Mouse (Mus musculus): ENCODE results near the gene Ccrl2.

The Ccrl2 gene

DNA sequence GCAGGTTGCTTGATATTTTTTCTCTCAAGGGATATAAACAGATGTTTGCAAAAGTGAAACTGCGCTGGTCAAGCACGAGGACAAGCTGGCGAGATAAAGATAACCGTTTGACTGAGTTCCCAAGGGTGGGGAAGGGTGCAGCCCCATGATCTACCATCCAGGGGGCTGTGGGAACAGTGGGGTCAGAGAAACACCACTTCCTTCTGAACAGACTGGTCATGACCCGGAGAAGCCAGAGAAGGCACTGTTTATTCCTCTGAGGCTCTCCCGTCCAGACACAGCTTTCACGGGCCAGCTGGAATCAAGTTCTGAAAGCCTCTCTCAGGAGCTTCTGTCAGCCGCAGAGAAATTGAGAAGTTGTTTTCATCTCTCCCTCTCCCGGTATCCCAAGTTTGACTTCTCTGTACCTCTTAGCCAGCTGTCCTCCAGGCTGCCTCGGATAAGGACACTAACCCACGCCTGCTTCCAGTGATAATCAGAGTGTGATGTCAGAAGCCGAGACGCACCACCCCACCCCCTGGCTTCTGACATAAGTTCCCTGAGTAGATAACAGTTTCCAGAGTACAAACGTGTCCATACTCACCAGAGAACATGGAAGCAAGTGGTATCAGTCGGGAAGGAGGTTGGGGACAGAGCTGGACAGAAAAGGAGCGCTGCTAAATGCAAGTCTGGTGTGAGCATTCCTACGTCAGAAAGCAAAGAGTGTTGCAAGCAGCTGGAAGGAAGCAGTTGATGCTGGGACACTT lies at the start of gene Ccrl2:
TSS of gene Ccrl2 (minus strand) at position 722 of the 746 bp plus-strand sequence.
- DNase-seq, result peak; percentile 47 to 60

DNA sequence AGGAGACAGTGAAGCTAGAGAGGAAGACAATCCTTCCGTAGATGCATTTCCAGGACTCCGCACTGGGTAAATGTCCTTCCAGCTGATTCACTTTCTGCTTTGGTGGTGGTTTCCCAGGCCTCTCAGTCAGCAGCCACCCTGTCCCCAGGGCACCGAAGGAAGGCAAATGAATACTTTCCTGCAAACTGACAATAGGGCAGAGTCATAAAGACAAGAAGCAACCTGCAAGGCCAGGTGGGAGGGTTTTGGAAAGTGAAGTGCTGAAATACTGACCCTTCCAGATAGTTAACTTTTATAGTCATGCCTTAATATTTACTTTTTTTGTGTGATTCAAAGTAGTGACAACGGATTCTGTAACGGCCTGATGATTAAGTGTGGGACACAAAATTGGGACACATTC lies 46.6 kb upstream of the Ccrl2 start:
- DNase-seq, result no peak

DNA sequence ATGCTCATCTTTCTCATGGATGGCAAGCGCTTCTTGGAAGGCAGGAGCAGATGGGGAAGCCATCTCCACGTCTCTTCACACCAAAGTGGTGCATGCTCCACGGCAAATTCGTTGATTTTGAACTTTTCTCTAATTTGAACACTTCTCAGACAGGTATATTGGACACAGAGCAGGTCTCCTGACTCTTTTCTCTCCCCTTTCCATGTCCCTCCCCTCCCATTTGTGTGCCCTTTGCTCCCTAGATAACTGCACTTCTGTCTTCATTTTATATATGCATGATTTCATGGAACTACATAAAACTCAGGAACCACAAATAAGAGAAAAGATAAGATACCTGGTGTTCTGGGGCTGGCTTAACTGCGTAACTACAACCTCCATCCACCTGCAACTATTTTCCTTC lies 46.0 kb upstream of the Ccrl2 start:
- no peak for DNase-seq

DNA sequence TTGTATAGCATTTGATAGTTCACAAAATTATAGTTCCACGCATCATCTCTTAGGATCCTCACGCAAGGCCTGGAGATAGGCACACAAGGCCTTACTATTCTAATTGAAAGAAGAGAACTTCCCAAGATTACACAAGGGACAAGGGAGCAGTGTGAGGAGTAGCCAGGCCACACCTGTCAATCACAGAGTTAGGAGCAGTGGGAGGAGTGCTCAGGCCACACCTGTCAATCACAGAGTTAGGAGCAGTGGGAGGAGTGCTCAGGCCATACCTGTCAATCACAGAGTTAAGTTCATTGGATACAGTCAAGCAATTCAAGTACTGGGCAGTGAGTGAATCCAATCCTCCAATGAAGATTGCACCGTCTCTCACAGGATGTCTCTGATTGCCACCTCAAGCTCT lies 43.1 kb upstream of the Ccrl2 start:
- DNase-seq, result no peak

DNA sequence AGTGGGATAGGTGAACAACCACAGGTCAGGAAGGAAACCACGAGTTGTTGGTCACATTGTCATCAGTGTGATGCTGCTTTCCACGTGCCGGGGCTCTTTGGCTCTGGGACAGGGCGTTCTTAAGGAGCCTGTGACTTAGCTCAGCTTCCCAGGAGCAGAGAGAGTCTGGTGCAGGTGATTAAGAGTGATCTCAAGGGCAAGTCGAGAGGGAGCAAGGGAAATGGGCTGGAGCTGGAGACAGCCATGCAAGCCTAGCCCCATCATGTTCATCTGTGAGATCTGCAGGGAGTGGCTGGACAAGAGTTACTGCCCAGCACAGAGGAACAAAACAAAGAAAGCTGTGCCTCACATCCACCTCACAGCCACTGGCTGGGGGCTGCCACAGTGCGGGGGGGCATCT lies 40.2 kb upstream of the Ccrl2 start:
- DNase-seq, result no peak

DNA sequence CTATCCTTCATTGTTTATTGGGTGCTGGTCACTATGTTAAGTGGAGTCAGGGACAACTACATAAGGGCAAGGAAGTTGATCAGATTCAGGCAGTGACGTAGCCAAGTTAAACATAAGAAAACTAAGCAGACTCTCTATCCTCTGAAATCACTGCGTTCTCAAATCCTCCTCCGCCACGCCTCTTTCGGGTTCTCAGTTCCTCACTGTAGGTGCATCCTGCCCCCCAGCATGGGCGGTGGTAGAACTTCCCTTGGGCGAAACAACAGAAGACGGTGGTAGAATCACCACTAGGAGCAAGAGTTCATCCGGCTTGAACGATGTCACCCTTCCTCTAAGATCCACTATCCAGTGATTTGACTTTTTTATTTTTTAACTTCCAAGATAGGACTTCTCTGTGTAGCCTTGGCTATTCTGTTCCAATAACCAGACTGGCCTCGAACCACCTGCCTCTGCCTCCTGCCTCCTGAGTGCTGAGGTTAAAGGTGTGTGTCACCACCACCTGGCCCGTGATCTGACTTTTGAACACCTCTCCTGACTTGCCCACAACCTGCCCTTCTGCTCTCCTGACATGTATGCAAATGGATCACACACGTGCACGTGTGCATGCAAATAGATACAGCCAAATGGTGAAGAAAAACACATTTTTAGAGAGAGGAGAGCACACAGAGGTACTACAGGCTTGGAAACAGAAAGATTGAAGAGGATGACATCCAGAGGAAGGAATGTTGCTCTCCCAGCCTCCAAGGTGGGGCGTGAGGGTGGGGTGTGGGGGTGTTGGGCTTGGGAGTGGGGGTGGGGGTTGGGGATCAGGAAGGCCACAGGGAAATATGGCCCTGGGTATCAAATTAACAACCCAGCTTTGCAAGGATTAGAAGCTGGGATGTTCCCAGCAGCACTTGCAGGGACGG lies 39.4 kb upstream of the Ccrl2 start:
- no peak for DNase-seq

DNA sequence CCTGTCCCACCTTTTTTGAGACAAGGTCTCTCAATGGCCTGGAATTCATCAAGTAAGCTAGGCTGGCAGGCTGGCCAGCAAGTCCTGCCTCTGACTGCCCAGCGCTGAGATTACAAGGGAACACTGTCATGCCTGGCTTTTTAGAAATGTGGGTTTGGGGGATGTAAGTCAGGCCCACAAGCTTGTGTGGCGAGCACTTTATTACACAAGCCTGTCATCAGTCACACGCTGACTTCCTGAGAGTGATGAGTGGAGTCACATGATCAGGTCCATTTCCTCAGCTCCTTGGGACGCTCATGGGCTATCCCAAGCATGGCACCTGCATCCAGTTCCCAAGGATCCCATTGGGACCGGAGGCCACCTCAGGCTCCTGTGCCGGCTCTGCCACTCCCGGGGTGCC lies 38.4 kb upstream of the Ccrl2 start:
- no peak for DNase-seq

DNA sequence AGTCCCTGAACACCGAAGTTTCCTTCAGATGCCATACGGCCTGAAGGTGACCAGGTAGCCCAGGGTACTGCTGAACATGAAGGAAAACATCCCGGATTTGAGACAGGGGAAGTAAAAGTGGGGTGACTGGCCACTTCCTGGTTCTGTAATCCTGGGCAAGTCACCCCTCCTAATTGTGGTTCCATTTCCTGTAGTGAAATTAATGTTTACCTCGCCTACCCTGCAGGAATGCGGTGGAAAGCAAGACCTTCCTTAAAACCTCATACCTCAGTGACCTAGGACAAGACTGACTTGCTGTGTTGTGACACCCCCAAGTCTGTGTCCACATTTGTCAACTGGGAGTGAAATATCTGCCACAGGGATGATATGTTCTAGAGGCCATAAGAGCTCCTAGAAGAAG lies 37.3 kb upstream of the Ccrl2 start:
- DNase-seq, result no peak

DNA sequence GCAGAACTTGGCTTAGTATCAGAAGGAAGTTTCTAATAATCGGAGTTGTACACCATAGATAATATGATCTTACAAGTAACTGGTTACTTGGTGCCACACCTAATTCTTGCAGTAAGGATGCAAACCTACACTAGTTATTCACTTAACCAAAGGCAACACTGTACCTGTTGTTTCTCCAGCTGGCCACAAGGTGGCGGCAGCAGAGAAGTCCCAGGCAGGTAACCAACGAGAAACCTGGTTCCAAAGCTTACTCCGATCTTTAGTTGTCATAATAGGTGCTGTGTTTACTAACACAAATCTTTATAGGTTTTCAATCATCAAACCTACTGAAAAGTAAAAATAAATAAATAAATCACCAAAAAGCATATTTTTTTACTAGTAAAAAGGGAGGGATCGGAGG lies 35.8 kb upstream of the Ccrl2 start:
- peak; percentile 74 to 77 for DNase-seq

DNA sequence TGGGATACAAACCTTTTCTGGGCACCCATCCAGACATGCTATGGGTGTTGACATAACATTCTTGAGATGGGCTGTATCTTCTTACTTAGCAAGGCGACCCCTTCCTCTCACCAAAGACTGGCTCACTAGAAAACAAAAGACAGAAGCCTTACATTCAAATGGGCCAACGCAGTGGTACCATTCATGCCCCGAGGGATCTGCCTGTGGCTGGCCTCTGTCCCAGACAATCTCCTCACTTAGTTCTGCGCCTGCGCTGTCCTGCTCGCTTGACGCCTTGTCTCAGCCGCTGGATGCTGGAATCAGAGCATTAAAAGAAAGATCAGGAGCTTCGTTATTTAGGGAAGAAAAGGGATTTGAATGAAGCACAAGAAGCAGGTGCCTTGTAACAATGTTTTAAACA lies 35.3 kb upstream of the Ccrl2 start:
- no peak for DNase-seq

DNA sequence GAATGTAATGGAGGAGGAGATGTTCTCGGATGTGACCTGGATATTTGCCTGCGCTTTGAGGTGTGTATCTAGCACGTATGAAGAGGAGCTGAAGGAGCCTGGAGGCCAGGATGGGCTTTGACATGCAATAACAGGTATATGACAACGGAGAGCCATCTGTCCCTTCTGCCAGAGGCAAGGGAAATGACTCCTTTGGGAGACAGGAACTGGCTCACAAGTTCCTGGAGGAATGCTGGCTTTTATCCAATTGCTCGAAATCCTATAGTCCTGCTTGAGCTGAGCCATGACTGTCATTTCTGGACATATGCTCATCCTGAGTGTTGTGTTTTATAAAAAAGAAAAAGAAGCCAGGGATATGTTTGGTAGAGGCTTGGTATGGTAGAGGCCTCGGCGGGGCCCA lies 31.6 kb upstream of the Ccrl2 start:
- DNase-seq, result no peak

DNA sequence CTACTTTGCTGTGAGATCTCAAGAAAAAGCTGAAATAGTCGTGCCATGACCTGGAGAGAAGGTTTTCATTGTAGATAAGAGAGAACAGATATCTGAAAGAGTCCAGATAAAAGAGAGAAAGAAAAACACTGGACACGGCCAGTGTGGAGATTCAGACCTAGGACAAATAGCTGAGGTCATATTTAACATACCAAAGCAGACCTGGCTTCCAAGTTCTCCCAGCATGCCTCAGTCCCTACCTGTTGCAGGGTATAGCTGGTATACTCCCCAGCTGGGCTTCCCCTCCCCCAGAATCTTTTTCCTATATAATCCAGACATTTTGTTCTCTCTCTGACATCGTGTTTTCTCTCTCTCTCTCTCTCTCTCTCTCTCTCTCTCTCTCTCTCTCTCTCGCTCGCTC lies 30.6 kb upstream of the Ccrl2 start:
- DNase-seq, result no peak

DNA sequence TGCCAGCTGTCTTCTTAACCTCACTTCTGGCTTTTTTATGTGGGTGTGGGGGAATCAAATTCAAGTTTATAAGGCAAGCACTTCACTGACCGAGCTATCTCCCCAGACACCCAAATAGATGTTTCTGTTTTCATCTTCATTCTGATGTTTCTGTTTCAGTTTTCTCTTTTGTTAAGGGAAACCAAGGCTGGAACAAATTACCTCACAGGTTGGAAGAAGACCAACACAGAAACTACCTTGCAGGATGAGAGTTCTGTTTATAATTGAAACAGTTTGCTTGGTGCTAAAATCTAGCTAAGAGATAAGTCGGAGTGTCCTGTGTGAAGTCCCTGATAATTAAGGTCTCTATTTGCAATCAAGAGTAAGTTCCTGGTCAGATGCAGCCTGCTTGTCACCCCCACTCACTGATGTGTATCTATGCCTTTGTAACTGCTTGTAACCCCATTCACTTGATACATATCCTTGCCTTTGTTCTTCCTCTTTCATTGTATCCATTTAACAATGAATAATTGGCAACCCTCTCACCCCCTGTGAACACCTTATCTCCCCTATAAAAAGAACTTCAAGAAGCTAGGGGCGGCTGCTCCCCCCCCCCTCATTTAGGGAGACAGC lies 29.8 kb upstream of the Ccrl2 start:
- no peak for DNase-seq

DNA sequence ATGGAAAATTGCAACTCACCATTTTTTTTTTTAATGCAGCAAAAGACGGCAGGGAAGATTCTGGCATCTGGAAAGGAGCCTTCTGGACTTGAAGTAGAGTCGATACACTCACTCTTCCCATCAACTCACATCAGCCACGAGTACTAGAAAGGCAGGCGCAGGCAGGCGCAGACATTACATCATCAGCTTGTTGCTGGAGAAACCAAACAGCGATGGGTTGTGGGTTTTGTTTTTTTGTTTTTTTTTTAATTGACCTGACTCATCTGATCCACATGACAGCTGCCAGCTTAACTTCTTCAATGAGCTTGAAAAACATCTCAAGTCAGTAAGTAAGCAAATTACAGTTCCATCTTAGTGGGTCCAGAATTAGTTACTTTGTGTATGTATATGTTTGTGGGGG lies 28.8 kb upstream of the Ccrl2 start:
- DNase-seq, result no peak

DNA sequence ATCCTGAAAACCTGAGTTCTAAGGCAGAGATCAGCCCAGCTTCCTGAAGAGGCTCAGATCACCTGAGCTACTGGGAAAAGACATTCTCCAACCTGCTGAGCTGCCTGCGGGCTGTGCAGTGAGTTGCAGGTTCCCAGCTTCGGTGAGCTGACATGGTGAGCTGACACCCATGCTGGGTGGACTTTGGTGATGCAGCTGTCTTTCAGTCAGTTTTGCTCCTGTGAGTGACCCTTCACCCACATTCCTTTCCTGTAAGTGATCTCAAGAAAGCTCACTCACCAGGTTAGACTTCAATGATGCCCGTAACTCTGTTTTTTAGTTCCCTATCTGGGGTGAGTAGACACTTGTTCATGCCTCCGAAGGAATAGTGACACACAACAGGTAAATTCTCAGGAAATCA lies 28.0 kb upstream of the Ccrl2 start:
- peak in 1 of 2 experiments; percentile 54 for DNase-seq

DNA sequence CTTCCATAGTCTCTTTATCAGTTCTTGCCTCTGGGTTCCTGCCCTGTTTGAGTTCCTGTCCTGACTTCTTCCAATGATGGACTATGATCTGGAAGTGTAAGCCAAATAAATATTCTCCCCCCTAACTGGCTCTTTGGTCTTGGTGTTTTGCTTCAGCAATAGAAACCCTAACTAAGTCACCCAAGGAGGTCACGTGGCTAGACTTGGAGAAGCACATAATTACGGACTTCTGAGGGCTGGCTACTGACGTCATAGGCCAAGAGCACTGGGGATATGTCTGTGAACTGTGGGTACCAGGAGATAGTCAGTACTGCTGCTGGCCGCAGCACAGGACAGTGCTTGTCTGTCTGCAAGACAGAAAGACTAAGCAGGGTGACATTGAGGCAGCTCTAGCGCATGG lies 24.4 kb upstream of the Ccrl2 start:
- DNase-seq, result no peak

DNA sequence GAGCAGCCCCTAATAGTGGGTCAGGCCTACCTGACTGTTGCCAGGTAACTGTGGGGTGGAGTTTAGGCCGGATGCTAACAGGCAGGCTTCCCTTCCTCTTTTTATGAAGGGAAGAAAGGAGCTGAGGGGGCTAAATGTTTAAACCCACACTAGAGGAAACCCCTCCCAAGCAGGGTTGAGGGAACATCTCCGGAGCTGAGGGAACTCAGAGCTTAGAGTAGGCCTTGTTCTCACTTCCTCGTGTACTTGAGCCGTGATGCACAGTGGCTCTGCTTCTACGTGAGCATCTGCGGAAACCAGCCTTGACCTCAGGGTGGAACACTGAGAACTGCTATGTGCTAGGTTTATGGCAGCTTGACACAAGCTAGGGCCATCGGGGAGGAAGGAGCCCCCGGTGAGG lies 23.5 kb upstream of the Ccrl2 start:
- DNase-seq, result no peak

DNA sequence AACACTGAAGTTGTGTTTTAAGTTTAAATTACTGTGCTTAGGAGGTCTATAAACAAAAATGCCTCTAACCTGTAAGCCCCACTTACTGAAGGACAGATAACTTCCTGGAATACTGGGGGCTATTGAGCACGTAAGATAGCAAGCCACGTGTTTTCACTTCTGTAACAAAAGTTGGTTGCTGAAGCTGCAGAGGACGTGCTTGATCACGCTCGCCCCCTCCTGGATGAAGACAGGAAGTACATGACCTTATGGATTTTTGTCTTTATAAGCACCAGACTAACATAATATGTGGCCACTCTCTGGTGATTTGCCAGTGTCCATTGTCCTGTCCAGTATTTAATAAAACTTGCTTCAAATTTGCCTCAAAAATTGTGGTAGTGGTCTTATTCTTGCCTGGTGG lies 20.4 kb upstream of the Ccrl2 start:
- no peak for DNase-seq

DNA sequence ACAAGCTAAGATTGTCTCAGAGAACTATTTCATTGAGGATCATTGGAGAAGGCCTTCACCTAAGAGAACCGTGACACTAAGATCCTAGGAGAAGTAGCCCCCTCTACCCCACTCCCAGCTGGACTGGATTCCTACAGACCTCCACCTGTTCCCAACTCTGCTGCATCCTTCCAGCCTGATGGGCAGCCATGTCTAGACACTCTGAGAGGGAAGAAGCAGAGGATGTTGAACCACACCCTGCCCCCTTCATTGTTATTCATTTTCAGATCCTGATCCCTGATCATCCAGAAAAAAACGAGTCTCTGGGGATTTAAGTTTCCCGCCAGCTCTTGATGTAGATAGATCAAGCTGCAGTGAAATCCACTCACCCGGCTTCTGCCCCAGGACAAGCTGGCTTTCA lies 15.7 kb upstream of the Ccrl2 start:
- no peak for DNase-seq

DNA sequence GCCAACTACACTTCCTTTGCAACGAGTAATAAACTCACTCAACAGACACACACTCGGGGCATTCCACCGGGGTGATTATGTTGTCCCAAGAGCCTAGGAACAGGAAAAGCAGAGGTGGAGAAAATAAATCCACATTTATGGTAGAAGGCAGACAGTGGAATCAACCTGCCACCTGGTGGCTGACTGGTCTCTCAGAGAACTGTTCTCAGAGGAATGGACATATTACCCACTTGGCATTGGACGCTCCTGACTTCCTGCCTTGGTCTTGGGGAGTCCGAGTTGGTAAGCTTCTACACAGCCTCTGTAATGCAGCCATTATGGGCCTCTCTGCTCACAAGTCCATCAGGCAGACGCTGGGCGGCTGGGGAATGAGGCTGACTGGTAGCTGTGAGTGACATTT lies 14.9 kb upstream of the Ccrl2 start:
- peak; percentile 67 to 79 for DNase-seq

DNA sequence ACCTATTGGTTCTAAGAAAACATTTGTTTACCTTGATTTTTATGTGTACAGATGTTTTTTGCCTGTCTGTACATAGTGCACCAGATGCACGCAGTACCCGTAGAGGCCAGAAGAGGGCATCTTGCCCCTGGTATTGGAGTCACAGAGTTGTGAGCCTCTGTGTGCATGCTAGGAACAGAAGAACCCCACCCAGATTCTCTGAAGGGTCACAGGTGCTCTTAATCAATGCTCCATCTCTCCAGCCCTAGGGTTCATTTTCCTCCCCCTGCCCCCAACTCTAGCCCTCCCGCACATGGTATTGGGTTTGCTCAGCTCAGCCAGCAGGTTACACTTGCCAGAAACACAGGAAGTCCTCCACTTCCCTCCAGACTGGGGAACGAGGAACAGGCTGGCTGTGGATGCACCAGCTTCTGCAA lies 13.2 kb upstream of the Ccrl2 start:
- DNase-seq, result peak; percentile 51 to 78

DNA sequence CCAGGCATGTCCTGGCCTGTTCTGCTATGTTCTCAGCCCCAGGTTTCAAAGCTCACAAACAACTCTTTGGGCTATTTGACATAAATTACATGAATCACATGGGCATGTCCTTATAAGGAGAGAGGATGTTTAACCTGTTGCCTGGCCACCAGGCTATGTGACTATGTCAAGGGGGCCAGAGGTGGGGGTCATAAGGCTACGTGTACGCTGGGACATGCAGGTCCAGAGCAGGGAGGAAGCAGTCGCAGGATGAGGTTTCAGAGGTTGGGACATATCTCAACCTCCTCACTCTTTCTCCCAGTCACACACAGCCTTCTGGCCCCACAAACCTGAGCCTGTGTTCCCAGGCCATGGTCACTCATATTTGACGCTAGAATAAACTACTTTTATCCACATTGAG lies 9.7 kb upstream of the Ccrl2 start:
- no peak for DNase-seq

DNA sequence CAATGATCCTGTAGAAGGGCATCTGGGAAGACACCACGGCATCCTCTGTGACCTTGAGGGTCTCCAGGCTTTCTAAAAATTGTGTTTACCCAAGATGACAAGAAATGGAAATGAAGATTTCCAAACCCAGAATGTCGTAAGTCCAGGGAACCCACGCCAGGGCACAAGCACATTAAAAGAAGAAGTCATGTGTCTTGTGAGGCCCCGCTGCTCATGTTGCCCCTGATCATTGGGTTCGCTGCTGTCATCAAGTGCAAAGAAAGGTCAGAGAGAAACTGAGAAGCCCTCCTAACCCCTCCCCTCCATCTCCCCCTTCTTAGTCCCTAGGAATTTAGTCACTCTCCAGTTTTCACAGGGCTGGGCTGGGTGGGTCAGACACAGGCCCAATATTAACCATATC lies 5.5 kb upstream of the Ccrl2 start:
- no peak for DNase-seq

Measured in kidney, postnatal 25 days (tissue).